Comparison of ENCODE assay signal across 10 mouse cellular contexts in genomic region chr1:191567859-191568258, GRCm38 (mm10). TPM values are rescaled to one million over a fixed set of nuclear protein-coding genes. Genes with fewer than 3 reads are reported as not detected.
A peak's percentile ranks its signal among the peaks of the same experiment; 100 is the strongest.
DNase-seq lines count a peak whose midpoint lies in the region; ATAC-seq and TF ChIP-seq lines count a peak whose summit lies in the region.
"Had no signal": no experiment of that assay in that cellular context is flagged by ENCODE, and none has a peak within 500 bp of the region (broad histone marks: within the 10 kb centered on the region; RNA-seq: fewer than 3 reads in every experiment).

No protein-coding gene starts in this region.

- TF ChIP-seq CTCF in kidney, adult 2 months (conservative IDR thresholded peaks at IDR 0.05; ENCODE audit: insufficient read depth, insufficient read length, low read depth, low read length): peak; percentile 46; the same call in 1 of the 2 replicates
- TF ChIP-seq CTCF in E14TG2a.4 (conservative IDR thresholded peaks at IDR 0.05; ENCODE audit: low read length): peak; percentile 12; the same call in 1 of the 2 replicates

- no peak overlapping the region for H3K4me2 ChIP-seq in kidney, embryonic 15.5 days
- H3K4me2 ChIP-seq: embryonic facial prominence, embryonic 12.5 days had no signal

- no peak for TF ChIP-seq POLR2A in kidney, adult 2 months (IDR thresholded peaks at IDR 0.05; ENCODE audit: low read depth, low read length)

- H3K4me3 ChIP-seq in kidney, adult 2 months (ENCODE audit: insufficient read depth, low read depth, low read length): no peak overlapping the region
- H3K4me3 ChIP-seq in kidney, embryonic 15.5 days (replicated peaks): no peak overlapping the region
- no peak overlapping the region for H3K4me3 ChIP-seq in E14TG2a.4 (replicated peaks; ENCODE audit: low read length)
- H3K4me3 ChIP-seq: embryonic facial prominence, embryonic 12.5 days had no signal

- WGBS in kidney, adult 2 months: 89% methylated on average over 1 of the region's 1 CpGs
- 100% methylated on average over 1 of the region's 1 CpGs for WGBS in kidney, embryonic 15.5 days

- H3K4me1 ChIP-seq in kidney, adult 2 months (ENCODE audit: control insufficient read depth, insufficient read depth, low read length): no peaks in the 10 kb centered on the region; the same call in 1 of the 2 replicates
- peaks cover 4% of the 10 kb centered on the region; the same call in 1 of the 2 replicates for H3K4me1 ChIP-seq in kidney, embryonic 15.5 days
- H3K4me1 ChIP-seq in E14TG2a.4 (replicated peaks; ENCODE audit: low read depth, low read length): peaks cover 60% of the 10 kb centered on the region

- DNase-seq in cerebellum, postnatal 14 days: peak; percentile 18 to 30
- no peak for DNase-seq in cerebellum, adult 9-10 months
- peak; percentile 56 for DNase-seq in kidney, adult 2 months
- peak; percentile 50 for DNase-seq in kidney, postnatal 14 days
- DNase-seq in spleen, postnatal 14 days (ENCODE audit: low spot score in 2 of 2): no peak

- H3K36me3 ChIP-seq in kidney, adult 2 months (ENCODE audit: control insufficient read depth, insufficient read depth, low read length): no peaks in the 10 kb centered on the region
- H3K36me3 ChIP-seq in kidney, embryonic 15.5 days: peaks cover 40% of the 10 kb centered on the region
- peaks cover 95% of the 10 kb centered on the region for H3K36me3 ChIP-seq in E14TG2a.4 (ENCODE audit: insufficient read depth, low read length)

- H3K9ac ChIP-seq in kidney, embryonic 15.5 days: no peak overlapping the region
- H3K9ac ChIP-seq: embryonic facial prominence, embryonic 12.5 days had no signal

- H3K27ac ChIP-seq in kidney, adult 2 months (ENCODE audit: insufficient read depth, low read depth, low read length): no peak overlapping the region
- H3K27ac ChIP-seq in kidney, embryonic 15.5 days: no peak overlapping the region
- H3K27ac ChIP-seq: embryonic facial prominence, embryonic 12.5 days had no signal

- no peak for ATAC-seq in kidney, embryonic 15.5 days (replicated peaks; ENCODE audit: low FRiP score)
- no peak for ATAC-seq in inflammation-experienced regulatory T-cells, adult 6 months
- ATAC-seq: midbrain, embryonic 16.5 days had no signal

- H3K27me3 ChIP-seq in kidney, adult 2 months (replicated peaks; ENCODE audit: control insufficient read depth, insufficient read depth, low read length): no peaks in the 10 kb centered on the region
- no peaks in the 10 kb centered on the region for H3K27me3 ChIP-seq in kidney, embryonic 15.5 days
- H3K27me3 ChIP-seq in E14TG2a.4 (ENCODE audit: insufficient read depth, low read length): no peaks in the 10 kb centered on the region
- H3K27me3 ChIP-seq: embryonic facial prominence, embryonic 12.5 days had no signal

- no peaks in the 10 kb centered on the region for H3K9me3 ChIP-seq in kidney, embryonic 15.5 days (replicated peaks)
- no peaks in the 10 kb centered on the region for H3K9me3 ChIP-seq in E14TG2a.4 (ENCODE audit: low read length)
- H3K9me3 ChIP-seq: embryonic facial prominence, embryonic 12.5 days had no signal

RNA-seq across cellular contexts. Expression of gene Dtl, which starts 7.5 kb away (rescaled TPM):
- polyA plus RNA-seq in kidney, adult 2 months (2012; rRNA removed): 0.14 and 0.20 TPM in 2 replicates
- 59.7 and 60.1 TPM in 2 replicates for polyA plus RNA-seq in kidney, embryonic 15.5 days (2015; fragmentation: Nextera tagmentation; extraction: Ambion mirVana)
- 10 to 100 TPM in 1 of 3 experiments, 1 to 10 TPM in 2; 6.6 to 30.2 (median 8.4) TPM for polyA plus RNA-seq in inflammation-experienced regulatory T-cells, adult 6 months (2017; shearing (Covaris generic))

RNA-seq across cellular contexts. Expression of gene Ints7, which starts 7.6 kb away (rescaled TPM):
- 12.2 and 12.7 TPM in 2 replicates for polyA plus RNA-seq in kidney, adult 2 months (2012; rRNA removed)
- polyA plus RNA-seq in kidney, embryonic 15.5 days (2015; fragmentation: Nextera tagmentation; extraction: Ambion mirVana): 65.2 and 71.2 TPM in 2 replicates
- 10 to 100 TPM; 36.3 to 43.1 (median 40.9) TPM for polyA plus RNA-seq in inflammation-experienced regulatory T-cells, adult 6 months (2017; shearing (Covaris generic))

Comparison
In these comparisons a context has a peak if more than half of its experiments do, and no peak if none do; other contexts are left out.
1. DNase-seq: peak in cerebellum, postnatal 14 days (2 of 2), kidney, adult 2 months (single experiment) and kidney, postnatal 14 days (single experiment); none in cerebellum, adult 9-10 months (single experiment) and spleen, postnatal 14 days (0 of 2).